Mouse (Mus musculus): Measurements from ENCODE around the gene Sirt1.

- TF ChIP-seq MAX (IDR thresholded peaks at IDR 0.05; ENCODE audit: low read depth): no peak
- no peak for TF ChIP-seq POLR2A (IDR thresholded peaks at IDR 0.05; ENCODE audit: insufficient read length, low read depth)
- TF ChIP-seq MYOG (IDR thresholded peaks at IDR 0.05; ENCODE audit: control insufficient read depth in 1 of 3, insufficient read depth in 1 of 3, insufficient read length in 2 of 3, low read depth in 2 of 3): no peak
- TF ChIP-seq USF1 (IDR thresholded peaks at IDR 0.05; ENCODE audit: low read depth): no peak
- TF ChIP-seq E2F4 (IDR thresholded peaks at IDR 0.05; ENCODE audit: insufficient read depth): no peak
- TF ChIP-seq TCF3 (IDR thresholded peaks at IDR 0.05; ENCODE audit: insufficient read length, low read depth): no peak
- no peak for TF ChIP-seq CEBPB (IDR thresholded peaks at IDR 0.05; ENCODE audit: insufficient read depth, poor library complexity, severe bottlenecking)
- no peak for TF ChIP-seq MYOD1 (IDR thresholded peaks at IDR 0.05; ENCODE audit: control insufficient read depth in 1 of 3, insufficient read length in 2 of 3, low read depth in 2 of 3)
- TF ChIP-seq TCF12 (IDR thresholded peaks at IDR 0.05; ENCODE audit: insufficient read depth, poor library complexity, severe bottlenecking): no peak
Measured at GRCm38 (mm10) chr10:63412756-63413155, 31.3 kb upstream of the Sirt1 start.
